Mouse (Mus musculus) myocyte (in vitro differentiated cells): ENCODE measurements around the gene Lin7b. TPM values are rescaled to one million over a fixed set of nuclear protein-coding genes. Genes with fewer than 3 reads are reported as not detected.
A peak's percentile ranks its signal among the peaks of the same experiment; 100 is the strongest.

Experiments
- H3K27me3 ChIP-seq: one replicate; pipeline ENCODE4 v1.6.1; 2011; ENCODE audit not compliant: control insufficient read depth, insufficient read depth, insufficient read length
- H3K36me3 ChIP-seq: one replicate; pipeline ENCODE4 v1.6.1; 2011; ENCODE audit not compliant: control insufficient read depth, insufficient read depth
- H3K4me2 ChIP-seq: one replicate; pipeline ENCODE4 v1.6.1; 2011; ENCODE audit warnings: low read depth, control low read depth
- H3K4me3 ChIP-seq: one replicate; pipeline ENCODE4 v1.5.1; 2011; ENCODE audit warnings: mild to moderate bottlenecking, control low read depth, moderate library complexity
- H3K79me2 ChIP-seq: one replicate; pipeline ENCODE4 v1.6.1; 2011; ENCODE audit not compliant: control insufficient read depth, insufficient read depth
- H3ac ChIP-seq: one replicate; pipeline ENCODE4 v1.6.1; 2011; ENCODE audit not compliant: control insufficient read depth, insufficient read length
- CEBPB ChIP-seq: IDR thresholded peaks from 2 replicates; pipeline ENCODE4 v1.6.1; 2011; ENCODE audit warnings: mild to moderate bottlenecking, moderate library complexity; ENCODE audit not compliant: poor library complexity, insufficient read depth, severe bottlenecking
- E2F4 ChIP-seq: IDR thresholded peaks from one replicate; pipeline ENCODE4 v1.6.1; 2011; ENCODE audit warnings: mild to moderate bottlenecking, control low read depth, moderate library complexity; ENCODE audit not compliant: insufficient read depth
- MAX ChIP-seq: IDR thresholded peaks from one replicate; pipeline ENCODE4 v1.6.1; 2011; ENCODE audit warnings: low read depth, mild to moderate bottlenecking, control low read depth
- MYOD1 ChIP-seq, 3 experiments: IDR thresholded peaks; one replicate each; pipeline ENCODE4 v1.6.1; 2011; ENCODE audit warnings: control low read depth in 2 of 3, low read depth in 2 of 3, mild to moderate bottlenecking in 2 of 3, moderate library complexity in 1 of 3; ENCODE audit not compliant: insufficient read length in 2 of 3, control insufficient read depth in 1 of 3
- MYOG ChIP-seq, 3 experiments: IDR thresholded peaks; one replicate each; pipeline ENCODE4 v1.6.1; 2011; ENCODE audit warnings: control low read depth in 2 of 3, low read depth in 2 of 3, mild to moderate bottlenecking in 2 of 3; ENCODE audit not compliant: insufficient read length in 2 of 3, control insufficient read depth in 1 of 3, insufficient read depth in 1 of 3
- POLR2A ChIP-seq: IDR thresholded peaks from one replicate; pipeline ENCODE4 v1.6.1; 2011; ENCODE audit warnings: low read depth, mild to moderate bottlenecking, control low read depth, moderate library complexity; ENCODE audit not compliant: insufficient read length
- POLR2AphosphoS2 ChIP-seq: IDR thresholded peaks from one replicate; pipeline ENCODE4 v1.6.1; 2011; ENCODE audit warnings: low read depth, control low read depth; ENCODE audit not compliant: insufficient read length
- REST ChIP-seq: IDR thresholded peaks from one replicate; pipeline ENCODE4 v1.6.1; 2011; ENCODE audit warnings: mild to moderate bottlenecking, control low read depth, moderate library complexity; ENCODE audit not compliant: insufficient read depth, insufficient read length
- SRF ChIP-seq: IDR thresholded peaks from one replicate; pipeline ENCODE4 v1.6.1; 2011; ENCODE audit warnings: low read depth; ENCODE audit not compliant: control insufficient read depth, insufficient read length
- TCF12 ChIP-seq: IDR thresholded peaks from one replicate; pipeline ENCODE4 v1.6.1; 2011; ENCODE audit warnings: mild to moderate bottlenecking, control low read depth; ENCODE audit not compliant: poor library complexity, insufficient read depth, severe bottlenecking
- TCF3 ChIP-seq: IDR thresholded peaks from one replicate; pipeline ENCODE4 v1.6.1; 2011; ENCODE audit warnings: low read depth, control low read depth; ENCODE audit not compliant: insufficient read length
- USF1 ChIP-seq: IDR thresholded peaks from one replicate; pipeline ENCODE4 v1.6.1; 2011; ENCODE audit warnings: low read depth, mild to moderate bottlenecking, control low read depth, moderate library complexity
- polyA plus RNA-seq: library from polyadenylated mRNA; unstranded; fragments of >200 nt; fragmentation: generic; extraction: Trizol; gene quantifications from one replicate; pipeline ENCODE4 v1.2.1, GENCODE M21; 2012; ENCODE audit warnings: missing spikeins

Gene Lin7b
- polyA plus RNA-seq, 1 experiment = 2.4 TPM

DNA sequence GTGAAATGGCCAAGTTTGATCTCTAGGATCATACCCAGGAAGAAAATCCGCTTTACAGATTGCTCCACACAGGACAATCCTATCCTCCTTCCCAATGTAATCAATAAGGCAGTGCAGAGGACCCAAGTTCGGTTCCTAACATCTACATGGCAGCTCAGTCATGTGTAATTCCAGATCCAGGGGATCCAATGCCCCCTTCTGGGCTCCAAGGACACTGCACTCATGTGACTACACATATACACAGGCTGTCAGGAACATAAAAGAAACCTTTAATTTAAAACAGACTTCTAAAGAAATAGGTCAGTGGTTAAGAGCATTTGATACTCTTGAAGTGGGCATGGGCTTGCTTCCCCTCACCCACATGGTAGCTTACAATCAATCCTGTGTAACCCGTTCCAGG lies 15.7 kb upstream of the Lin7b start:
- Histone ChIP-seq H3K27me3 (no peaks in the 10 kb centered on the region), H3K4me3 (no peak overlapping the region), H3ac (no peak overlapping the region), H3K79me2 (peaks cover 37% of the 10 kb centered on the region), H3K36me3 (peaks cover 75% of the 10 kb centered on the region), H3K4me2 (no peak overlapping the region)
- TF ChIP-seq SRF = no peak
- no peak for TF ChIP-seq REST

GRCm38 (mm10) chr7:45376057-45376456 lies 5.7 kb upstream of the Lin7b start:
- Histone ChIP-seq H3K4me2 (no peak overlapping the region), H3ac (no peak overlapping the region), H3K27me3 (no peaks in the 10 kb centered on the region), H3K79me2 (no peaks in the 10 kb centered on the region), H3K4me3 (no peak overlapping the region), H3K36me3 (peaks cover 45% of the 10 kb centered on the region)
- TF ChIP-seq POLR2AphosphoS2 (no peak), MYOD1 (IDR thresholded peaks at IDR 0.05; ENCODE audit: control insufficient read depth in 1 of 3, insufficient read length in 2 of 3, low read depth in 2 of 3) (no peak), REST (no peak), TCF12 (no peak), TCF3 (no peak), CEBPB (no peak), USF1 (no peak), POLR2A (no peak), MYOG (IDR thresholded peaks at IDR 0.05; ENCODE audit: control insufficient read depth in 1 of 3, insufficient read depth in 1 of 3, insufficient read length in 2 of 3, low read depth in 2 of 3) (no peak)

GRCm38 (mm10) chr7:45374620-45375019 lies 4.2 kb upstream of the Lin7b start:
- no peaks in the 10 kb centered on the region for H3K79me2 ChIP-seq
- H3K27me3 ChIP-seq = no peaks in the 10 kb centered on the region
- H3K4me3 ChIP-seq = no peak overlapping the region
- H3K4me2 ChIP-seq = no peak overlapping the region
- H3K36me3 ChIP-seq = peaks cover 34% of the 10 kb centered on the region
- H3ac ChIP-seq = no peak overlapping the region
- TF ChIP-seq POLR2AphosphoS2 (no peak), SRF (no peak), MYOD1 (IDR thresholded peaks at IDR 0.05; ENCODE audit: control insufficient read depth in 1 of 3, insufficient read length in 2 of 3, low read depth in 2 of 3) (no peak), E2F4 (no peak), POLR2A (no peak), TCF3 (no peak), USF1 (no peak), MYOG (IDR thresholded peaks at IDR 0.05; ENCODE audit: control insufficient read depth in 1 of 3, insufficient read depth in 1 of 3, insufficient read length in 2 of 3, low read depth in 2 of 3) (no peak), TCF12 (no peak), REST (no peak), MAX (no peak), CEBPB (no peak)

- Histone ChIP-seq H3K4me3 (no peak overlapping the region), H3K79me2 (no peaks in the 10 kb centered on the region), H3K27me3 (no peaks in the 10 kb centered on the region), H3ac (no peak overlapping the region), H3K4me2 (no peak overlapping the region), H3K36me3 (peaks cover 20% of the 10 kb centered on the region)
- TF ChIP-seq POLR2AphosphoS2 (peak; percentile 56), REST (no peak)
Measured at GRCm38 (mm10) chr7:45372371-45372770, 2.0 kb upstream of the Lin7b start.

DNA sequence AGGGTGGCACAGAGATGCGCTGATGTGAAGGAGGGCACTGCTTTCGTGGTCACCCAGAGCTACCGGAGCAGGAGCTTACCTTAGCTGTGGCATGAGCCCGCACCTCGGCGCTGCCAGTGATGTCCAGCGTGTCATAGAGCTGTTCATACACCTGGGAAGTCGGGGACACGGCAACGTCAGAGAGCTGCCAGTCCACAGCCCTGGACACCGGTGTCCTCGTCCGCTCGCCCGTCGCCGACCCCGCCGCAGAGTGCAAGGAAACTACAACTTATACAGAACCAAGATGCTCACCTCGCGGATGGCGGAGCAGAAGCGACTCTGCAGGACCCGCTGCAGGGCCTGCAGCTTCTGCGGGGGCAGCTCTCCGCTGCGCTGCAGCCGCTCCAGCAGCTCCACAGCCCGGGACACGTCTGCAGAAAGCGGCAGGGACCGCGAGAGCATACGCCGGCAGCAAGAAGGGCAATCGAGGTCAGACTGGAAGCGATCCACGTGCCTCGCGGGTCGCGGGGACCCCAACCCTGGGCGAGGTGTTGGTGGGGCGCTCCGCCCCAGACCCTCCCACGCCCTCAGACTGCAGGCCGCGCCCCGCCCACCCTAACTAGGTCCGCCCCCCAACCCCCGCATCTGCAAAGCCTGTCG lies 428 bp downstream of the Lin7b start:
- H3K79me2 ChIP-seq = no peaks in the 10 kb centered on the region
- H3K4me2 ChIP-seq = no peak overlapping the region
- no peak overlapping the region for H3K4me3 ChIP-seq

More for the DNA sequence above, 428 bp downstream of the Lin7b start:
- H3K36me3 ChIP-seq = peaks cover 9% of the 10 kb centered on the region
- no peak overlapping the region for H3ac ChIP-seq
- H3K27me3 ChIP-seq = no peaks in the 10 kb centered on the region
- no peak for TF ChIP-seq MYOG (IDR thresholded peaks at IDR 0.05; ENCODE audit: control insufficient read depth in 1 of 3, insufficient read depth in 1 of 3, insufficient read length in 2 of 3, low read depth in 2 of 3)
- no peak for TF ChIP-seq SRF
- no peak for TF ChIP-seq MAX
- TF ChIP-seq POLR2AphosphoS2 = peak; percentile 31
- TF ChIP-seq USF1 = no peak
- TF ChIP-seq POLR2A = no peak
- TF ChIP-seq E2F4 = no peak
- TF ChIP-seq MYOD1 (IDR thresholded peaks at IDR 0.05; ENCODE audit: control insufficient read depth in 1 of 3, insufficient read length in 2 of 3, low read depth in 2 of 3) = no peak
